Mouse (Mus musculus): ENCODE measurements at regions not wholly inside any gene's neighbourhood (a gene's known extent, or its start where the extent isn't known, plus 50 kb on each side); places are given as distances from the start of the nearest gene placed in this dataset.

- no peak for DNase-seq (ENCODE audit: extremely low read depth)
- Histone ChIP-seq H3K27me3 (replicated peaks) (peaks cover 34% of the 10 kb centered on the region), H3K4me1 (ENCODE audit: control insufficient read depth in 1 of 2, insufficient read depth in 2 of 2) (no peaks in the 10 kb centered on the region), H3K9me3 (replicated peaks; ENCODE audit: low read length) (no peaks in the 10 kb centered on the region), H3K4me3 (replicated peaks in 1 of 3; ENCODE audit: low read depth in 2 of 3, low read length in 2 of 3, poor library complexity in 1 of 3) (no peak overlapping the region), H3K36me3 (replicated peaks in 1 of 2; ENCODE audit: control insufficient read depth in 1 of 2, insufficient read depth in 1 of 2, low read length in 1 of 2) (no peaks in the 10 kb centered on the region), H3K9ac (ENCODE audit: insufficient read depth, low read depth) (no peak overlapping the region), H3K4me2 (ENCODE audit: insufficient read depth, low read depth, poor library complexity, severe bottlenecking) (no peak overlapping the region), H3K79me2 (replicated peaks; ENCODE audit: control insufficient read depth, extremely low read depth, insufficient read depth, poor library complexity, severe bottlenecking) (no peaks in the 10 kb centered on the region), H3K27ac (ENCODE audit: insufficient read depth, low read depth) (no peak overlapping the region)
- in situ Hi-C loops (cut with MboI; ENCODE audit: low pct_ligation_motif_present, low pct_unique_long_range_greater_than_20kb, low sequenced_read_pairs) (no loop called here), dilution Hi-C loops (cut with MboI; ENCODE audit: extremely low pct_ligation_motif_present, extremely low pct_unique_long_range_greater_than_20kb, low sequenced_read_pairs) (no loop called here)
- TF ChIP-seq MEF2A (IDR thresholded peaks at IDR 0.05; ENCODE audit: borderline replicate concordance, low read depth, low read length) (no peak), NELFE (IDR thresholded peaks at IDR 0.05; ENCODE audit: low read depth, low read length) (no peak)
Observed at GRCm38 (mm10) chr4:114349601-114350000, 56.9 kb upstream of the Trabd2b start.

DNA sequence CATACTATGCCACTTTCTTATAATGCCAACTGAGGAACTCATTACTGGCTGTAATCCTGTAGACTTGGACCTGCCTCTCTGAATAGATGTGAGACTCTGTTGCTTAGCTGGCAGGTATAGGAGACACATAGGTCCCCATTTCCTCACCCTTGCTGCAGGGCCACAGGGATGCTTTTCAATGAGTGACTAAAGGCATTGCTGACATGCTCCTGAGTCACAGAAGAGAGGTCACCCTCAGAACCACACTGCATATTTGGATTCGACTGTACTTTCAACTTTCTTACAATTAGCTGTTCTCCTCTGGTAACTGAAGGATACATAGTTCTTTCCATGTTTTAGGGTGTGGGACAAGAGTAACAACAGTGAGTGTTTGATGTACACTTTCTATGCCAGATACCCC lies 55.2 kb upstream of the Trabd2b start:
- in situ Hi-C loops (cut with MboI; ENCODE audit: low pct_ligation_motif_present, low pct_unique_long_range_greater_than_20kb, low sequenced_read_pairs), result no loop called here
- no peaks in the 10 kb centered on the region for H3K79me2 ChIP-seq (replicated peaks; ENCODE audit: control insufficient read depth, extremely low read depth, insufficient read depth, poor library complexity, severe bottlenecking)
- TF ChIP-seq SIN3A (IDR thresholded peaks at IDR 0.05; ENCODE audit: low read length), result no peak
- TF ChIP-seq ETS1 (conservative IDR thresholded peaks at IDR 0.05; ENCODE audit: low read depth, low read length), result no peak
- TF ChIP-seq USF1 (IDR thresholded peaks at IDR 0.05; ENCODE audit: low read depth, low read length), result no peak
- TF ChIP-seq MEF2A (IDR thresholded peaks at IDR 0.05; ENCODE audit: borderline replicate concordance, low read depth, low read length), result no peak
- no peak for TF ChIP-seq POLR2A (IDR thresholded peaks at IDR 0.05; ENCODE audit: low read depth, low read length)
- TF ChIP-seq JUN (IDR thresholded peaks at IDR 0.05; ENCODE audit: insufficient read depth, low read depth, low read length), result no peak
- TF ChIP-seq MYC (IDR thresholded peaks at IDR 0.05; ENCODE audit: low read depth, low read length), result no peak
- TF ChIP-seq CHD2 (IDR thresholded peaks at IDR 0.05; ENCODE audit: low read length), result no peak
- TF ChIP-seq ELF1 (IDR thresholded peaks at IDR 0.05; ENCODE audit: low read depth, low read length), result no peak
- no peak for TF ChIP-seq MXI1 (IDR thresholded peaks at IDR 0.05; ENCODE audit: low read depth, low read length)

DNA sequence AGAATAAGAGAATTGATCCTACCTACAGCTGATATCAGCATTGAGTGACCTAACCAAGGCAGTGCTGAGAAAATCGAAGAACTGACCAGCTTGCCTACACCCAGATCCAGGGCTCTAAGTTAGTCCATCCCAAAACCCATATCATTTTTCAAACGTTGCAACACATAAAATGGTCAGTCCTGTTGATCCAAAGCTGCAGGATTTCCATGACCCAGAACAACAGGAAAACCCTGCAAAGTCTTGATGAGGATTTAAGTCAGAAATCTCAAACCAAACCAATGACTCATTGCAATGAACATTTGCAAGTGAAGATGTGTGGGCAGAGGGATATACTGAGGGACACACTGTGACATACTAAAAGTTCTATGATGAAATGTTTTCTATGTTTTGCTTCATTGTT lies 53.5 kb upstream of the Trabd2b start:
- no peak for DNase-seq (ENCODE audit: extremely low read depth)
- no peaks in the 10 kb centered on the region for H3K4me1 ChIP-seq (ENCODE audit: control insufficient read depth in 1 of 2, insufficient read depth in 2 of 2)

More for the DNA sequence above, 55.2 kb upstream of the Trabd2b start:
- H3K4me1 ChIP-seq (ENCODE audit: control insufficient read depth in 1 of 2, insufficient read depth in 2 of 2), result no peaks in the 10 kb centered on the region
- H3K9ac ChIP-seq (ENCODE audit: insufficient read depth, low read depth), result no peak overlapping the region
- H3K36me3 ChIP-seq (replicated peaks in 1 of 2; ENCODE audit: control insufficient read depth in 1 of 2, insufficient read depth in 1 of 2, low read length in 1 of 2), result no peaks in the 10 kb centered on the region
- peaks cover 34% of the 10 kb centered on the region for H3K27me3 ChIP-seq (replicated peaks)
- H3K27ac ChIP-seq (ENCODE audit: insufficient read depth, low read depth), result no peak overlapping the region
- no peak for DNase-seq (ENCODE audit: extremely low read depth)
- dilution Hi-C loops (cut with MboI; ENCODE audit: extremely low pct_ligation_motif_present, extremely low pct_unique_long_range_greater_than_20kb, low sequenced_read_pairs), result no loop called here
- H3K4me2 ChIP-seq (ENCODE audit: insufficient read depth, low read depth, poor library complexity, severe bottlenecking), result no peak overlapping the region
- H3K9me3 ChIP-seq (replicated peaks; ENCODE audit: low read length), result no peaks in the 10 kb centered on the region
- H3K4me3 ChIP-seq (replicated peaks in 1 of 3; ENCODE audit: low read depth in 2 of 3, low read length in 2 of 3, poor library complexity in 1 of 3), result no peak overlapping the region

More for the DNA sequence above, 53.5 kb upstream of the Trabd2b start:
- Histone ChIP-seq H3K4me2 (ENCODE audit: insufficient read depth, low read depth, poor library complexity, severe bottlenecking) (no peak overlapping the region), H3K27me3 (replicated peaks) (peaks cover 37% of the 10 kb centered on the region), H3K27ac (ENCODE audit: insufficient read depth, low read depth) (no peak overlapping the region), H3K4me3 (replicated peaks in 1 of 3; ENCODE audit: low read depth in 2 of 3, low read length in 2 of 3, poor library complexity in 1 of 3) (no peak overlapping the region), H3K9ac (ENCODE audit: insufficient read depth, low read depth) (no peak overlapping the region), H3K36me3 (replicated peaks in 1 of 2; ENCODE audit: control insufficient read depth in 1 of 2, insufficient read depth in 1 of 2, low read length in 1 of 2) (no peaks in the 10 kb centered on the region), H3K79me2 (replicated peaks; ENCODE audit: control insufficient read depth, extremely low read depth, insufficient read depth, poor library complexity, severe bottlenecking) (no peaks in the 10 kb centered on the region), H3K9me3 (replicated peaks; ENCODE audit: low read length) (no peaks in the 10 kb centered on the region)
- no peak for TF ChIP-seq POLR2A (IDR thresholded peaks at IDR 0.05; ENCODE audit: low read depth, low read length)
- no peak for TF ChIP-seq MXI1 (IDR thresholded peaks at IDR 0.05; ENCODE audit: low read depth, low read length)
- TF ChIP-seq KAT2A (IDR thresholded peaks at IDR 0.05; ENCODE audit: insufficient replicate concordance, low read length), result no peak
- no peak for TF ChIP-seq RAD21 (IDR thresholded peaks at IDR 0.05; ENCODE audit: low read depth, low read length)
- no peak for TF ChIP-seq TBP (conservative IDR thresholded peaks at IDR 0.05; ENCODE audit: low read depth, low read length)
- TF ChIP-seq SMC3 (IDR thresholded peaks at IDR 0.05; ENCODE audit: low read depth, low read length), result no peak
- no peak for TF ChIP-seq GABPA (IDR thresholded peaks at IDR 0.05; ENCODE audit: insufficient replicate concordance, low read depth, low read length)
- in situ Hi-C loops (cut with MboI; ENCODE audit: low pct_ligation_motif_present, low pct_unique_long_range_greater_than_20kb, low sequenced_read_pairs), result no loop called here
- dilution Hi-C loops (cut with MboI; ENCODE audit: extremely low pct_ligation_motif_present, extremely low pct_unique_long_range_greater_than_20kb, low sequenced_read_pairs), result no loop called here
